Mouse (Mus musculus) layer of hippocampus, postnatal 14 days (tissue): Measurements from ENCODE around the gene Cpped1. TPM values are rescaled to one million over a fixed set of nuclear protein-coding genes. Genes with fewer than 3 reads are reported as not detected.

Experiments
- DNase-seq, 2 experiments: peaks; one replicate each; pipeline ENCODE4 v3.0.0; 2021 to 2022; ENCODE audit warnings: low spot score in 2 of 2, mixed read lengths in 1 of 2
- total RNA-seq, 2 experiments: library from RNA; stranded (reverse); gene quantifications; 2 replicates each; pipeline ENCODE4 v1.2.3; 2021

The Cpped1 gene
- total RNA-seq, 2 experiments from 2014 or later, result 28.9 to 29.1 TPM

DNA sequence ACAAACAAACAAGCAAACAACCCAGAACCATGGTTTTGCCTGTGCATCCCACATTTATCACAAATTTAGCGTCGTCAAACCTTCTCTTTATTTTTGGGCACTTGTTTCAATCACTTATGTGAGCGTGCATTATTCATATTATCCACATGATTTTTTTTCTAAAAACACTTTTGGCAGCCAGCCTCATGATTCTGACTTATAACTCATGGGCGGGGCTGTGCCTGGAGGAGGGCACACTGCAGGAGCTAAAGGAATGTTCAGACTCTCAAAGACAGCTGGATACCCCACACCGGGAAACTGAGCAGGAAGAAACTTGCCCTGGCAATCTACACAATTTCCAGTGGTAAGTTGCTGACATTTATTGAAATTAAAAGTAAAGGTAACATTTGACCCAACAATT is 131.1 kb downstream of the Cpped1 start:
- no peak for DNase-seq

DNA sequence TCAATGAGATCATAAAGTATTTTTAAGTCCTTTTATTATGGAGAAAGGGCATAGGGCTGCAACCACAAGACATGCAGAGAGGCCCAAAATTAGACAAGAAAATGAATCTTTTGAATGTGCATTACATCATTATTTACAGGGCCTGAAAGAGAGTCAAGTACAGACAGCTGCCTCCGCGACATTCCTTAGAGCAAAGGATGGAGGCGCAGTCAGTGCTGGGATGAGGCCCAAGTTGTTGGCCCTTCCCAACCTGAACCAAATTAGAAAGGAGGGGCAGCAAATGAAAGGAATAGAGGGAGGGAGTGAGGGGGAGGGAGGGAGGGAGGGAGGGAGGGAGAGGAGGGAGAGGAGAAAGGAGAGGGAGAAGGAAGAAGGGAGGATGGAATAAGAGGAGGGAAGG is 132.7 kb downstream of the Cpped1 start:
- DNase-seq, result no peak

DNA sequence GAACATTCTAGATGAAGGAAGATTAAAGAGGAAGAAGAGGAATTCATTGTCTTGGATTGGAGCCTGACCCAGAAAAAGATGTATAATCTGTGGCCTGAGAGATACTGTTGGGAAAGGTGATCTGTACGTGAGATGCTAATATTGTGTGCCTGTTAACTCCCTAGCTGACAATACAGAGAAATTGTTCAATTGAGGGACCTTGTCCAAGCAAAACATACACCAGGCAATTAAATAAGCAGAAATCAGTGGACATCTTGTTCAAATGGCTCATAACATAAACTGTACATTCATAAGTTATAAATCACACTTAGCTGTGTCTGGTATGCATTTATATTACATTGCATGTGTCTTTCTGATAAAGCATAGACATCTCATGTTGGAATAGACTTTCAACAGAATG is 134.9 kb downstream of the Cpped1 start:
- DNase-seq, result no peak

DNA sequence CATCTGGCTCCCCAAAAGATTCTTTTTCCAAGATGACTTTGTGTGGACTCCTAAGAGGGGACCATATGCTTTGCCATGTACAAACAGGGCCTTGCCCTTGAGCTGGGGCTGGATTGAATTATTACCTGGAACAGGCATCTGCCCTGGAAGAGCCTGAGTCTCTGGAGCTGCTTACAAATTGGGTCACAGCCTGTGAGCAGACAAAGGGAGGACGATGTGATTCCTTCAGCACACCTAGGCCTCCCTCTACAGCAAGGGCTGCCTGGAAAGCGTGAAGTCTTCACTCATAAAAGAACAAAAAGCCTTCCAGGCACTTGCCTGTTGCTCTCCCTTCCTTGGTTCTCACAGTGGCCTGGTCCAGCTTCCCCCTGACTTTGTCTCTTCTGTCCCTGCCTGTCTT is 136.9 kb downstream of the Cpped1 start:
- no peak for DNase-seq

DNA sequence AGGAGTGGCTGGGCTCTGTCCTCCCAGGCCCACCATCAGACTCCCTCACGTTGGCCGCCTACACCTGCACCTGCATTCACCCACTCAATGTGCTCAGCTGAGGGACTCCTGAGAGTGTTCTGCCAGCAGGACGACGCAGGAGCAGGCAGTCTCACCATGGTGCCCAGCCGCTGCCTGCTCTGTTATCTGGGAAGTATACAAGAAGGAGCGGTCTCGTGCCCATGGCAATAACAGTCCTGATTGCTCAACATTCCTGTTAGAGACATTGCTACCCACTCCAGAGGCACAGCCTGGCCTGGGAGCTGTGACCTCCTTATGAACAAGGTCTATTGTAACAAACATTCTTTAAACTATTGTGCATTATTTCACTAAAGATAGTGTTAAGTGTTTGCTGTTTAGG is 151.3 kb downstream of the Cpped1 start:
- DNase-seq, result no peak

DNA sequence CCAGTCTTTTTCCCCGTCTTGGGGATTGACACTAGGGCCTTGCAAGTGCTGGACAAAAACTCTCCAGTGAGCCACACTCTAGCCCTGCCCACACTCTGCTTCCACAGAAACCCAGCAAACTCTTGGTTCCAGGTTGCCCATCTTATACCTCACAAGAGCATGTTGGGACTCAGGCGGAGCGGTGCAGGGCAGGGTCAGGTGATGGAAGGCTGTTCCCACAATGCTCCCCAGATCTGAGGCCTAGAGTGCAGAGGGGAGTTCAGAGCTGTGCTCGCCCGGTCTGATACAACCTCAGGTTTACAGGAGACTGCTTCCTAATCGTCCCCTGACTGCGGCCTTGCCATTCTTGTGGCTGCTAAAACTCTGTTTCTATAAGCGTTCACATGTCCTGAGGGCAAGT is 151.8 kb downstream of the Cpped1 start:
- no peak for DNase-seq

DNA sequence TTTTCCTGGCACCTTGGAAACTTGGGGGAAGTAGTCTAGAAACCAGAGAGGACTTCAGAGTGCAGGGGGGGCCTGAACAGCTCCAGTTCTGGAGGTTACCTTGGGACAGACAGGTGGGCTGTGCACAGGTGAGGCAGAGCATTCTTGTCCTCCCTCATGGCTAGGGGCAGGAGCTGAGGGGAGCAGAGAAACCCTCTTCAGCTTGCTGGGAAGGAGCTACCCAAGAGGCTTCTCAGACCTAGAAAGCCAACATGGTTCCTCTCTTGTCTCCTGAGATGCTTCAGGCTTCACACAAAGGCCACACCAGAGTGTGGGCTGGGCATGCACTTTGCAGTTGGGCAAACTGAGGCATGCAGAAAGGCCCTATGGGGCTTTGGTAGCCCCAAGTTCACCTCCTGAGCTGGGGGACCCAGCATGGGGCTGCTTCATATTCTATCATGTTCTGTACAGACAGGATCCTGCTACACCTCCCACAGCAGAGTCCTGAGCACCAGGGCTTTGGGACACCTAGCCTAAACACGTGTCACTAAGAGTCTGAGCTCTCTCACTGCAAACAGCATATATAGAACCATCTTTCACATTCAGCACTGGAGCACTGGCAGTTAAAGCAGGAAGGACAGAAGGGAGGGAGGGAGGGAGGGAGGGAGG is 152.5 kb downstream of the Cpped1 start:
- DNase-seq, result no peak

DNA sequence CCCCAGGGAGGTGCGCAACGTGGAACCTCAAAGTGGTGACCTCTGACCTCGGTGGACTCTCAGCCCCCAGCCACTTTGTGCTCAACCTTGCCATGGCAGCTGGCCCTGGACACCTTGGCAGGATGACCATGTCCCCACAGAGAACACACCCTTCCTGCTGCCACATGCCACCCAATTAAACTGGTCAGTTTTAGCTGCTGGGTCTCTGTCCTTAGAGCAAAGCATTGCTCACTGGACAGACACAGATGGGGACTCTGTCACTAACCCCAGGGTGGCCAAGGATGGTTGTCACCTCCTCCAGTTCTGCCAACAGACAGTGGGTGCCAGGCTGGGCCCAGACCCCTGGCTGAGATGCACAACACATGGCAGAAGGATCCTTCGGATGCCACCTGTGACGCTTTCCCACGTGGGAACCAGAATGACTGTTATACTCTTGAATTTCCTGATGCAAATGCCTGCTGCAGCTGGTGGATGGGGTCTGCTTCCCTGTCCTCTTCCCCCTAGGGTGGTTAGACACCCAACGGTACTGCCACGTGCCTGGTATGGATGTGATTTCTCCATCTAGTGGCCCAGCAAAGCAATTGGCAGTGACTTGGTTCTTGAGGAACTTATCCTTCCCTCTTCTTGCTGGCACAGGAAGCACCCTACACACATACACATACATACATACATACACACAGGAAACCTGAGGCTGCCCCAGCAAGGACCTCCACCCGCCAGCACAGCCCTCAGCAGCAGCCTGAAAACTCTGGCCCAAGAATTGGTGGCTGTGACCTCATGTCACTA is 153.8 kb downstream of the Cpped1 start:
- no peak for DNase-seq

DNA sequence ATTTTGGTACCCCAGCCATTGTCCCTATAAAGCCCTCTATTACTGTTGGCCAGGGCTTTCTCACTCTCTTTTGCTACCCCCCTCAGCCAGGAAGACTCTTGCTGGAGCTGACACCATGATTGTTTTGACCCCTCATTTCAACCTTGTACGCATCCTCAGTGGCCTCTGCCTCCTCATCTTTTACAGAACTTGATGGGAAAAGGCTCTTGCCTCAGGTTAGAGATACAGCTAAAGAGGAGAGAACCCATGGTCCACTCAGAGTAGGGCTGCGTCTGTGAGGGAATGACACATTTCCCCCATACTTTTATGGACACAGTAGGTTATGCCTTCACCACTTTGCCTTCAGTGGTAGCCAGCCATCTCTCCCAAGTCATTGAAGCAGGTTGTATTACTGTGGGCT is 155.1 kb downstream of the Cpped1 start:
- DNase-seq, result no peak

Other genes with a start within 250 kb of the Cpped1 start
- 10 to 100 TPM; 37.3 to 47.8 TPM for gene Shisa9, start 74.7 kb upstream of the Cpped1 start, total RNA-seq